Mouse (Mus musculus) heart, postnatal 0 days (tissue): ENCODE measurements around the gene Gm10065.

ENCODE experiments used
- CTCF ChIP-seq: IDR thresholded peaks from 2 replicates; pipeline ENCODE4 v1.5.1; 2016; ENCODE audit warnings: antibody characterized with exemption, control low read depth, low read depth
- EP300 ChIP-seq: IDR thresholded peaks from 2 replicates; pipeline ENCODE4 v1.6.1; 2016; ENCODE audit warnings: antibody characterized with exemption, low read depth

DNA sequence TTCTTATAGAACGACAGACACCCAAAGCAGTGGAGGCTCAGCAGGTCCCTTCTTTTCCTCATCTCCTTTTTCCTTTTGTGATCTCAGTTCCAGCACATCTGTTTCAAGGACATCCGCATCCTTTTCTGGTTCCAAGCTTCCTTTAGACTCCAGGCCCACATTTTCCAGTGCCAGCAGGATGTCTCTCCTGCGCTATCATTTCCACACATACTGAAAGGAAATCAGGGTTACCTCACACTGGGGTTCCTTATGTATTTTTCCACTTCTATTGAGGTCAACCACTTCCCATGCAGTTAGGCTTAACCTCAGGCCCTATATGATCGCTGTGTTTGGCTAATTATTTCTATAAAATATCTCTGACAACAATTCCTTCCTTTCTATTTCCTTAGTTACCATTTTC, 43.8 kb downstream of the Gm10065 start:
- TF ChIP-seq CTCF (no peak), EP300 (no peak)
